Mouse (Mus musculus) heart, postnatal 0 days (tissue): ENCODE data around the gene Immp2l. TPM values are rescaled to one million over a fixed set of nuclear protein-coding genes. Genes with fewer than 3 reads are reported as not detected.

Experiments
- ATAC-seq: fragments of 200-750 bp; cut with Nextera tagmentation; 2 replicates; pipeline ENCODE4 v1.8.0; 2017; ENCODE audit warnings: low read depth, moderate number of reproducible peaks, moderate library complexity; ENCODE audit not compliant: insufficient read depth
- DNase-seq: peaks from one replicate; pipeline ENCODE4 v3.0.0-alpha.2; 2016; ENCODE audit warnings: low spot score
- H3K27ac ChIP-seq: fragments of 300-500 bp; sonication (generic); 2 replicates; pipeline ENCODE4 v1.5.1; 2014; ENCODE audit warnings: low read depth, mild to moderate bottlenecking
- H3K27me3 ChIP-seq: fragments of 300-500 bp; sonication (generic); 2 replicates; pipeline ENCODE4 v1.6.1; 2014; ENCODE audit warnings: low read length, mixed read lengths; ENCODE audit not compliant: control insufficient read depth, insufficient read depth
- H3K36me3 ChIP-seq: fragments of 300-500 bp; sonication (generic); replicated peaks from 2 replicates; pipeline ENCODE4 v1.6.1; 2014; ENCODE audit warnings: low read length, mixed read lengths; ENCODE audit not compliant: control insufficient read depth, insufficient read depth
- H3K4me1 ChIP-seq: fragments of 300-500 bp; sonication (generic); 2 replicates; pipeline ENCODE4 v1.6.1; 2014; ENCODE audit warnings: antibody characterized with exemption; ENCODE audit not compliant: control insufficient read depth, insufficient read depth
- H3K4me2 ChIP-seq: fragments of 300-500 bp; sonication (generic); 2 replicates; pipeline ENCODE4 v1.6.1; 2014; ENCODE audit warnings: low read depth, mild to moderate bottlenecking, low read length, moderate library complexity
- H3K4me3 ChIP-seq: fragments of 300-500 bp; sonication (generic); 2 replicates; pipeline ENCODE4 v1.5.1; 2014; ENCODE audit warnings: low read depth, low read length
- H3K9ac ChIP-seq: fragments of 300-500 bp; sonication (generic); replicated peaks from 2 replicates; pipeline ENCODE4 v1.6.1; 2014; ENCODE audit warnings: low read depth, low read length, mixed read lengths
- H3K9me3 ChIP-seq: fragments of 300-500 bp; sonication (generic); replicated peaks from 2 replicates; pipeline ENCODE4 v1.6.1; 2016; ENCODE audit warnings: low read length; ENCODE audit not compliant: control insufficient read depth
- CTCF ChIP-seq: IDR thresholded peaks from 2 replicates; pipeline ENCODE4 v1.5.1; 2016; ENCODE audit warnings: antibody characterized with exemption, control low read depth, low read depth
- EP300 ChIP-seq: IDR thresholded peaks from 2 replicates; pipeline ENCODE4 v1.6.1; 2016; ENCODE audit warnings: antibody characterized with exemption, low read depth
- WGBS: fragments of 180-500 bp; shearing (Covaris S2); extraction: QIAGEN DNeasy Blood & Tissue Kit; methylation state at CpG from one replicate; pipeline ENCODE4 v1.1.7; 2014; 5-methylcytosine and 5-hydroxymethylcytosine counted together
- polyA plus RNA-seq: library from polyadenylated mRNA; unstranded; fragments of >200 nt; fragmentation: Nextera tagmentation; extraction: Ambion mirVana; gene quantifications from 2 replicates; pipeline ENCODE4 v1.2.1, GENCODE M21; 2015
- total RNA-seq: library from RNA; depleted of rRNA; stranded (reverse); fragments of >200 nt; gene quantifications from 2 replicates; pipeline ENCODE4 v1.2.3, GENCODE M21; 2014; ENCODE audit warnings: low replicate concordance

Gene Immp2l
- total and polyA plus RNA-seq, 2 experiments from 2014 or later = 3.6 to 10.8 TPM

GRCm38 (mm10) chr12:41961038-41961437 is 937.1 kb downstream of the Immp2l start:
- Histone ChIP-seq H3K9ac (no peak overlapping the region), H3K4me2 (no peak overlapping the region), H3K9me3 (no peaks in the 10 kb centered on the region), H3K27me3 (no peaks in the 10 kb centered on the region), H3K4me1 (no peaks in the 10 kb centered on the region), H3K36me3 (no peaks in the 10 kb centered on the region), H3K27ac (no peak overlapping the region), H3K4me3 (no peak overlapping the region)
- ATAC-seq (no peak), DNase-seq (no peak)
- 22% methylated on average over 4 of the region's 4 CpGs for WGBS
- TF ChIP-seq EP300 (no peak), CTCF (no peak)

GRCm38 (mm10) chr12:41991408-41991807 is 967.5 kb downstream of the Immp2l start:
- 72% methylated on average over 1 of the region's 1 CpGs for WGBS
- no peaks in the 10 kb centered on the region for H3K9me3 ChIP-seq
- H3K4me2 ChIP-seq = no peak overlapping the region
- ATAC-seq (no peak), DNase-seq (no peak)
- no peaks in the 10 kb centered on the region for H3K27me3 ChIP-seq
- H3K4me3 ChIP-seq = no peak overlapping the region
- no peaks in the 10 kb centered on the region for H3K4me1 ChIP-seq
- TF ChIP-seq EP300 (no peak), CTCF (no peak)
- H3K36me3 ChIP-seq = no peaks in the 10 kb centered on the region
- H3K9ac ChIP-seq = no peak overlapping the region
- no peak overlapping the region for H3K27ac ChIP-seq
